28 mouse cellular contexts compared by ENCODE assay signal in genomic region chr16:24861374-24861773, GRCm38 (mm10).
DNase-seq lines count a peak whose midpoint lies in the region; ATAC-seq and TF ChIP-seq lines count a peak whose summit lies in the region.
"Had no signal": no experiment of that assay in that cellular context is flagged by ENCODE, and none has a peak within 500 bp of the region (broad histone marks: within the 10 kb centered on the region; RNA-seq: fewer than 3 reads in every experiment).

No protein-coding gene starts in this region.

- H3K4me3 ChIP-seq in embryonic facial prominence, embryonic 11.5 days (ENCODE audit: low read depth, low read length) = no peak overlapping the region
- no peak overlapping the region for H3K4me3 ChIP-seq in embryonic facial prominence, embryonic 10.5 days
- no peak overlapping the region for H3K4me3 ChIP-seq in liver, embryonic 12.5 days
- no peak overlapping the region for H3K4me3 ChIP-seq in forebrain, embryonic 16.5 days (replicated peaks; ENCODE audit: low read length)
- no peak overlapping the region for H3K4me3 ChIP-seq in left cerebral cortex, adult 2 months
- H3K4me3 ChIP-seq: embryonic facial prominence, embryonic 13.5 days; erythroblast, embryonic 14.5 days; forebrain, embryonic 12.5 days; forebrain, embryonic 15.5 days; heart, adult 2 months; heart, embryonic 10.5 days; heart, embryonic 13.5 days; intestine, embryonic 15.5 days had no signal

- no peaks in the 10 kb centered on the region for H3K4me1 ChIP-seq in embryonic facial prominence, embryonic 11.5 days (ENCODE audit: control insufficient read depth, insufficient read depth, low read length)
- H3K4me1 ChIP-seq in embryonic facial prominence, embryonic 10.5 days = no peaks in the 10 kb centered on the region; the same call in 1 of the 2 replicates
- no peaks in the 10 kb centered on the region for H3K4me1 ChIP-seq in liver, embryonic 12.5 days
- no peaks in the 10 kb centered on the region for H3K4me1 ChIP-seq in forebrain, embryonic 16.5 days (replicated peaks; ENCODE audit: control insufficient read depth, insufficient read depth, low read length)
- H3K4me1 ChIP-seq: forebrain, embryonic 12.5 days; forebrain, embryonic 15.5 days; heart, embryonic 13.5 days; intestine, embryonic 15.5 days had no signal

- no peak for ATAC-seq in embryonic facial prominence, embryonic 11.5 days (replicated peaks; ENCODE audit: insufficient number of reproducible peaks, low FRiP score, low TSS enrichment, low read depth)
- peak; percentile 46 for ATAC-seq in inflammation-experienced regulatory T-cells, adult 6 months
- ATAC-seq in liver, embryonic 12.5 days = no peak
- no peak for ATAC-seq in forebrain, embryonic 16.5 days
- ATAC-seq: forebrain, embryonic 15.5 days; hindbrain, postnatal 0 days; intestine, embryonic 15.5 days had no signal

- DNase-seq in embryonic facial prominence, embryonic 11.5 days (ENCODE audit: low spot score) = peak; percentile 41
- DNase-seq in embryonic facial prominence, embryonic 10.5 days (ENCODE audit: low spot score) = no peak
- peak; percentile 11 for DNase-seq in CD4-positive helper T cell, adult 2 months (ENCODE audit: low read depth, low spot score)
- peak; percentile 46 for DNase-seq in NIH3T3 (ENCODE audit: low read depth)
- no peak for DNase-seq in left cerebral cortex, adult 2 months (ENCODE audit: extremely low spot score in 1 of 2, low spot score in 2 of 2)
- DNase-seq: adrenal gland, postnatal 10 days; adrenal gland, postnatal 36 days; cerebellum, adult 18-20 months; cerebellum, adult 9-10 months; cerebellum, postnatal 25 days; gastrocnemius, postnatal 10 days; gastrocnemius, postnatal 36 days; heart, adult 2 months; heart, postnatal 14 days; heart, postnatal 4 days; kidney, adult 11 months had no signal

- 64% methylated on average over 5 of the region's 5 CpGs for WGBS in embryonic facial prominence, embryonic 11.5 days
- 77% methylated on average over 5 of the region's 5 CpGs for WGBS in embryonic facial prominence, embryonic 10.5 days
- 71% methylated on average over 5 of the region's 5 CpGs for whole genome bisulfite sequencing in liver, embryonic 12.5 days (ENCODE audit: insufficient replicate concordance)
- WGBS in forebrain, embryonic 16.5 days = 87% methylated on average over 5 of the region's 5 CpGs

- TF ChIP-seq CTCF in left cerebral cortex, adult 2 months (IDR thresholded peaks at IDR 0.05) = no peak

- intact Hi-C loops in left cerebral cortex, adult 2 months (cut with DNase I) = no loop called here

- no peak overlapping the region for H3K9ac ChIP-seq in embryonic facial prominence, embryonic 11.5 days (replicated peaks; ENCODE audit: low read length)
- no peak overlapping the region for H3K9ac ChIP-seq in liver, embryonic 12.5 days
- H3K9ac ChIP-seq in forebrain, embryonic 16.5 days (replicated peaks; ENCODE audit: low read depth, low read length) = no peak overlapping the region
- H3K9ac ChIP-seq: embryonic facial prominence, embryonic 13.5 days; forebrain, embryonic 12.5 days; forebrain, embryonic 15.5 days; heart, embryonic 13.5 days; hindbrain, embryonic 14.5 days; intestine, embryonic 15.5 days had no signal

- no peaks in the 10 kb centered on the region for H3K9me3 ChIP-seq in embryonic facial prominence, embryonic 11.5 days (replicated peaks; ENCODE audit: control insufficient read depth, low read length)
- no peaks in the 10 kb centered on the region for H3K9me3 ChIP-seq in embryonic facial prominence, embryonic 10.5 days
- H3K9me3 ChIP-seq in liver, embryonic 12.5 days (replicated peaks) = no peaks in the 10 kb centered on the region
- H3K9me3 ChIP-seq in forebrain, embryonic 16.5 days (ENCODE audit: control insufficient read depth, low read length) = no peaks in the 10 kb centered on the region
- H3K9me3 ChIP-seq: embryonic facial prominence, embryonic 13.5 days; forebrain, embryonic 12.5 days; forebrain, embryonic 15.5 days; heart, embryonic 10.5 days; heart, embryonic 13.5 days; intestine, embryonic 15.5 days had no signal

- H3K27ac ChIP-seq in embryonic facial prominence, embryonic 11.5 days (replicated peaks; ENCODE audit: low read depth, low read length) = no peak overlapping the region
- H3K27ac ChIP-seq in embryonic facial prominence, embryonic 10.5 days (replicated peaks) = no peak overlapping the region
- H3K27ac ChIP-seq in liver, embryonic 12.5 days = no peak overlapping the region
- H3K27ac ChIP-seq in forebrain, embryonic 16.5 days (ENCODE audit: low read length) = no peak overlapping the region
- H3K27ac ChIP-seq in left cerebral cortex, adult 2 months = no peak overlapping the region
- H3K27ac ChIP-seq: embryonic facial prominence, embryonic 13.5 days; forebrain, embryonic 12.5 days; forebrain, embryonic 15.5 days; heart, adult 2 months; heart, embryonic 10.5 days; heart, embryonic 13.5 days; hindbrain, embryonic 14.5 days; hindbrain, postnatal 0 days; intestine, embryonic 15.5 days had no signal

- no peak overlapping the region for H3K4me2 ChIP-seq in embryonic facial prominence, embryonic 11.5 days (ENCODE audit: low read depth, low read length)
- H3K4me2 ChIP-seq in liver, embryonic 12.5 days = no peak overlapping the region
- no peak overlapping the region for H3K4me2 ChIP-seq in forebrain, embryonic 16.5 days (ENCODE audit: low read length)
- H3K4me2 ChIP-seq: embryonic facial prominence, embryonic 13.5 days; forebrain, embryonic 12.5 days; forebrain, embryonic 15.5 days; heart, embryonic 13.5 days; hindbrain, embryonic 14.5 days; intestine, embryonic 15.5 days had no signal

- no peaks in the 10 kb centered on the region for H3K36me3 ChIP-seq in embryonic facial prominence, embryonic 11.5 days (replicated peaks; ENCODE audit: control insufficient read depth, insufficient read depth, low read depth, low read length)
- H3K36me3 ChIP-seq in embryonic facial prominence, embryonic 10.5 days (replicated peaks) = no peaks in the 10 kb centered on the region
- no peaks in the 10 kb centered on the region for H3K36me3 ChIP-seq in liver, embryonic 12.5 days
- H3K36me3 ChIP-seq in forebrain, embryonic 16.5 days (ENCODE audit: control insufficient read depth, insufficient read depth) = no peaks in the 10 kb centered on the region
- H3K36me3 ChIP-seq: embryonic facial prominence, embryonic 13.5 days; forebrain, embryonic 12.5 days; forebrain, embryonic 15.5 days; heart, embryonic 10.5 days; heart, embryonic 13.5 days; intestine, embryonic 15.5 days had no signal

- H3K27me3 ChIP-seq in embryonic facial prominence, embryonic 11.5 days (ENCODE audit: control insufficient read depth, insufficient read depth, low read length) = no peaks in the 10 kb centered on the region
- H3K27me3 ChIP-seq in embryonic facial prominence, embryonic 10.5 days (replicated peaks; ENCODE audit: low read depth, poor library complexity, severe bottlenecking) = no peaks in the 10 kb centered on the region
- no peaks in the 10 kb centered on the region for H3K27me3 ChIP-seq in liver, embryonic 12.5 days (replicated peaks)
- H3K27me3 ChIP-seq in forebrain, embryonic 16.5 days (replicated peaks; ENCODE audit: control insufficient read depth, insufficient read depth, low read length) = no peaks in the 10 kb centered on the region
- H3K27me3 ChIP-seq: embryonic facial prominence, embryonic 13.5 days; forebrain, embryonic 12.5 days; forebrain, embryonic 15.5 days; heart, embryonic 13.5 days; intestine, embryonic 15.5 days had no signal

Comparison
In these comparisons a context has a peak if more than half of its experiments do, and no peak if none do; other contexts are left out.
1. DNase-seq: peak in embryonic facial prominence, embryonic 11.5 days (single experiment), CD4-positive helper T cell, adult 2 months (single experiment) and NIH3T3 (single experiment); none in embryonic facial prominence, embryonic 10.5 days (single experiment) and left cerebral cortex, adult 2 months (0 of 2).